Mouse (Mus musculus): ENCODE measurements at regions not wholly inside any gene's neighbourhood (a gene's known extent, or its start where the extent isn't known, plus 50 kb on each side); places are given as distances from the start of the nearest gene placed in this dataset.

DNA sequence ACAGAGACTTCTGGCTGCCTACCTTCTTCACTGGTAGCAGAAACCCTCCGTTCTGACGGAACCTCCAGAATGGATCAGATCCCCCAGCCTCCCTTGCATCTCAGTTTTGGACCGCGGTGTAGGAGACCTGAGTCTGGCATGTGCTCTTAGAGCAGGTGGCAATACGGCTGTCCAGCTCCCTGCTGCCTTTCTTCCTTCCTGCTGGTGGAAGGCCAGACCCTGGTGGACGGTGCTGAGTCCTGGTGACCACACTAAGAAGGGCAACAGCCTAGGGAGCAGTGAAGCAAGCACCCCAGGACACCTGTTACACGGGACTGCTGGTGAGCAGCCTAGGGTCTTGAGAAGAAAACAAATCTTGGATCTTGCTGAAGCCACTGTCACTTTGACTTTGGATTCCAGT is 152.7 kb downstream of the Tmem132e start:
- no peak for DNase-seq (ENCODE audit: low read depth in 1 of 2, low spot score in 2 of 2)
- 51% methylated on average over 7 of the region's 7 CpGs for WGBS
- Histone ChIP-seq H3K36me3 (ENCODE audit: control insufficient read depth, insufficient read depth, low read length) (no peaks in the 10 kb centered on the region), H3K4me1 (ENCODE audit: control insufficient read depth, insufficient read depth, insufficient read length) (no peaks in the 10 kb centered on the region; the same call in 1 of the 2 replicates), H3K27ac (ENCODE audit: insufficient read depth, low read length) (no peak overlapping the region), H3K27me3 (ENCODE audit: control insufficient read depth, insufficient read depth, low read length) (no peaks in the 10 kb centered on the region), H3K4me3 (ENCODE audit: extremely low read depth, insufficient read depth, insufficient read length) (no peak overlapping the region)
- no peak for TF ChIP-seq POLR2A (IDR thresholded peaks at IDR 0.05; ENCODE audit: low read depth, low read length)
- no peak for TF ChIP-seq CTCF (IDR thresholded peaks at IDR 0.05; ENCODE audit: extremely low read depth, insufficient read depth, insufficient read length, insufficient replicate concordance)

DNA sequence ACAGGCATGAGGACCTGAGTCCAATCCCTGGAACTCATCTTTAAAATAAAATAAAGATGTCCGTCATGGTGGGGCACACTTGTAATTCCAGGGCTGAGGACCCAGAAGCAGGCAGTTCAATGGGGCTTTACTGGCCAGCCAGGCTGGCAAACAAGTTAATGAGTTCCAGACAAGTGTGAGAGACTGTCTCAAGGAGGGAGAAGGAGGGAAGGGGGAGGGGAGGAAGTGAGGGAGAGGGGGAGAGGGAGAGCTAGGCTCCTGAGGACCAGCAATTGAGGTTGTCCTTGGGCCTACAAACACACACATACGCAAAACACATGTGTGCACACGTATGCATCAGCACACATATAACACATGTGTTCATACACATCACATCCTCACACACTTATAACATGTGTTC is 149.2 kb downstream of the Tmem132e start:
- TF ChIP-seq POLR2A (IDR thresholded peaks at IDR 0.05; ENCODE audit: low read depth, low read length) (no peak), CTCF (IDR thresholded peaks at IDR 0.05; ENCODE audit: extremely low read depth, insufficient read depth, insufficient read length, insufficient replicate concordance) (no peak)
- no peak overlapping the region for H3K4me3 ChIP-seq (ENCODE audit: extremely low read depth, insufficient read depth, insufficient read length)
- H3K27me3 ChIP-seq (ENCODE audit: control insufficient read depth, insufficient read depth, low read length) = no peaks in the 10 kb centered on the region
- H3K36me3 ChIP-seq (ENCODE audit: control insufficient read depth, insufficient read depth, low read length) = no peaks in the 10 kb centered on the region
- WGBS = 89% methylated on average over 3 of the region's 3 CpGs
- no peak overlapping the region for H3K27ac ChIP-seq (ENCODE audit: insufficient read depth, low read length)
- DNase-seq (ENCODE audit: low read depth in 1 of 2, low spot score in 2 of 2) = no peak
- no peaks in the 10 kb centered on the region; the same call in 1 of the 2 replicates for H3K4me1 ChIP-seq (ENCODE audit: control insufficient read depth, insufficient read depth, insufficient read length)

DNA sequence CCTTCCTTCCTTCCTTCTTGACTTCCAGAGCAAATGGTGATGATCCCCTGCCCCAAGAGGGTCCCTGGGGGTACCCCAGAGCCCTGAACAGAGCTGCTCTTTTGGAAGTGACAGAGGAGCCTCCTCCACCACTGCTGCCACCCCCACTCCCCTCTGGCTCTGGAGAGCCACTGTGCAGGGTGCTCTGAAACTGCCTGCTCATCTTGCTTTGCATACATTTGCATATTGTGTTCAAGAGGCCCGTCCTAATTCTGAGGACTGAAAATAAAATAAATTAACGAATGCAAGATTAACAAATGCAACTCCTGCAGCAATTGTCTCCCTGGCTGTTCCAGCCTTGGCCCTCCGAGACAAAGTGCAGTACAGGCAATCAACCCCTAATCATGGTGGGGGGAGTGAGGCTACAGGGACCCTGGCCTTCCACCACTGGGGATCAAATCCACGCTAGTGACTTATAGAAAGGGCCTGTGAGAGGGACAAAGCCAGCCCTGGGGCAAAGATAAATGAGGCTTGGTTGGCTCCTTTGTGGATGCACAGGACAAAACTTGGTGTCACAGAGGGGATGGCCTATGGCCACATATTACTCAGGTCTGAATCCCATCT is 134.6 kb downstream of the Tmem132e start:
- no peak overlapping the region for H3K27ac ChIP-seq (ENCODE audit: insufficient read depth, low read length)
- no peak for TF ChIP-seq POLR2A (IDR thresholded peaks at IDR 0.05; ENCODE audit: low read depth, low read length)
- no peak for TF ChIP-seq CTCF (IDR thresholded peaks at IDR 0.05; ENCODE audit: extremely low read depth, insufficient read depth, insufficient read length, insufficient replicate concordance)
- 50% methylated on average over 4 of the region's 4 CpGs for WGBS

DNA sequence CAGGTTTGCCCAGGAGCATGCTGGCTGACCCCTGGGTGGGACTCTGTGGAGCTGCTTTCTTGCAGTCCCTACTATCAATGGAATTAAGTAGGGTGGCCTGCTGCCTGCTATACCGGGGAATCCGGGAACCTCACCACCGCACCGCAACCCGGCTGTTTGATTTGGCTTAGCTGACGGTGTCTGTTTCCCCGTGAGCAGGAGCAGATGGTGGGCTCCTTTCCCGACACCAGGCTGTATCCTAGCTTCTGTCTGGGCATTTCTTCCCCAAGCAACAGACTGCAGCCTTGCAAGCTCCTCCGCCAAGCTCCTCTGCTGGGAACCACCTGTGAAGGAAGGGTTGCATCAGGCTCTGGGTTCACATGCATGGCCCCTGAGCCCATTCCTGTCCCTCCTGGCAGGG is 132.7 kb downstream of the Tmem132e start:
- TF ChIP-seq CTCF (IDR thresholded peaks at IDR 0.05; ENCODE audit: extremely low read depth, insufficient read depth, insufficient read length, insufficient replicate concordance) = no peak
- TF ChIP-seq POLR2A (IDR thresholded peaks at IDR 0.05; ENCODE audit: low read depth, low read length) = no peak
- H3K4me3 ChIP-seq (ENCODE audit: extremely low read depth, insufficient read depth, insufficient read length) = no peak overlapping the region
- H3K36me3 ChIP-seq (ENCODE audit: control insufficient read depth, insufficient read depth, low read length) = no peaks in the 10 kb centered on the region
- 72% methylated on average over 9 of the region's 9 CpGs for WGBS
- no peaks in the 10 kb centered on the region for H3K27me3 ChIP-seq (ENCODE audit: control insufficient read depth, insufficient read depth, low read length)
- no peak for DNase-seq (ENCODE audit: low read depth in 1 of 2, low spot score in 2 of 2)
- no peak overlapping the region for H3K27ac ChIP-seq (ENCODE audit: insufficient read depth, low read length)
- no peaks in the 10 kb centered on the region for H3K4me1 ChIP-seq (ENCODE audit: control insufficient read depth, insufficient read depth, insufficient read length)

More for the DNA sequence above, 134.6 kb downstream of the Tmem132e start:
- Histone ChIP-seq H3K27me3 (ENCODE audit: control insufficient read depth, insufficient read depth, low read length) (no peaks in the 10 kb centered on the region), H3K4me3 (ENCODE audit: extremely low read depth, insufficient read depth, insufficient read length) (no peak overlapping the region), H3K36me3 (ENCODE audit: control insufficient read depth, insufficient read depth, low read length) (no peaks in the 10 kb centered on the region), H3K4me1 (ENCODE audit: control insufficient read depth, insufficient read depth, insufficient read length) (no peaks in the 10 kb centered on the region)
- DNase-seq (ENCODE audit: low read depth in 1 of 2, low spot score in 2 of 2) = no peak

DNA sequence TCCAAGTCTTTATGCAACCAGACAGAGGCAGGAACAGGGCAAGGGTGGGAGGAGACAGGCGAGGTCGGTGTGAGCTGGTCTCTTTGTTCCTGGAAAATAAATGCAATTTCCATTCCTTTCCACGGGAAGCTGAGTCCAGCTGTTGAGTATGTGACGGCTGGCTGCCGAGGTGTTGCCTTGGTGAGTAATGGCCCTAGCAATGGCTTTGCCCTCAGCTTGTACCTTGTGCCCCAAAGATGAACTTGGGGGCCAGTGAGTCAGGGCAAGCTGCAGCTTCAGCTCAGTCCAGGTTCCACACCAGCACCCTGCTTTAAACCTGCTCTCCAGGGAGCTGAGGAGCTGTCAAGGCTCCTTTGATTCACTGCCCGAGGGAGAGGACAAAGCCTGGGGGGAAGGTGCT is 130.0 kb downstream of the Tmem132e start:
- Histone ChIP-seq H3K27me3 (ENCODE audit: control insufficient read depth, insufficient read depth, low read length) (no peaks in the 10 kb centered on the region), H3K27ac (ENCODE audit: insufficient read depth, low read length) (no peak overlapping the region), H3K4me3 (ENCODE audit: extremely low read depth, insufficient read depth, insufficient read length) (no peak overlapping the region), H3K4me1 (ENCODE audit: control insufficient read depth, insufficient read depth, insufficient read length) (no peaks in the 10 kb centered on the region), H3K36me3 (ENCODE audit: control insufficient read depth, insufficient read depth, low read length) (no peaks in the 10 kb centered on the region)
- DNase-seq (ENCODE audit: low read depth in 1 of 2, low spot score in 2 of 2) = no peak
- TF ChIP-seq CTCF (IDR thresholded peaks at IDR 0.05; ENCODE audit: extremely low read depth, insufficient read depth, insufficient read length, insufficient replicate concordance) = no peak
- TF ChIP-seq POLR2A (IDR thresholded peaks at IDR 0.05; ENCODE audit: low read depth, low read length) = no peak
- WGBS = 21% methylated on average over 6 of the region's 6 CpGs

DNA sequence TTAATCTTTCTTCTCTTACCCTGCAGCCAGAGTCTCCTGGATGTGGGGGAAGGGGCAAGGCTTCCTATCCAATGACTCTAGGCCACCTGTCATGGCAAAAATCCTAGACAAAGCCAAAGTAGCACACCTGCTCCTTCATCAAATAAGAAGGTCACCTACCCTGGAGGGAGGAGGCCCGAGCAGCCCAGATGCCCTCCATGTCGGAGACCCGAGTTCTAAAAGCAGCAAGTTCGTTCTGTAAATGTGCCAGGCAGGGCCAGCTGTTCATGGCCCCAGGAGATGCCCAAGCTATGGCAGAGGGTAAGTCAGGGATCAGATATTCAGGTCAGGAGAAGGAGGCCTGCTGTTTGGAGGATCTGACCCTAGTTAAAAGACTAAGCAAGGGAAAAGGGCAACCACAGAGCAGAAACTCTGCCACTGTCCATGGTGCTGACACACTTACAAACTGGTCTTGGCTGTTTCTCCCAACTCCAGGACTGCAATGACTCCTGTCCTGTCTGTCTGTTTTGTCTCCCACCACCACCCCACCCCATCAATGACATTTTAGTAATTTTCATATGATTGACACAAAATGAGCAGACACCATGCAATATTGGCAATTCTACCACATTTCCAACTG is 125.9 kb downstream of the Tmem132e start:
- no peak for DNase-seq (ENCODE audit: low read depth in 1 of 2, low spot score in 2 of 2)
- no peaks in the 10 kb centered on the region for H3K36me3 ChIP-seq (ENCODE audit: control insufficient read depth, insufficient read depth, low read length)
- no peak overlapping the region for H3K4me3 ChIP-seq (ENCODE audit: extremely low read depth, insufficient read depth, insufficient read length)
- H3K27me3 ChIP-seq (ENCODE audit: control insufficient read depth, insufficient read depth, low read length) = no peaks in the 10 kb centered on the region
- TF ChIP-seq POLR2A (IDR thresholded peaks at IDR 0.05; ENCODE audit: low read depth, low read length) = no peak
- TF ChIP-seq CTCF (IDR thresholded peaks at IDR 0.05; ENCODE audit: extremely low read depth, insufficient read depth, insufficient read length, insufficient replicate concordance) = no peak
- no peaks in the 10 kb centered on the region for H3K4me1 ChIP-seq (ENCODE audit: control insufficient read depth, insufficient read depth, insufficient read length)
- no peak overlapping the region for H3K27ac ChIP-seq (ENCODE audit: insufficient read depth, low read length)
- 85% methylated on average over 4 of the region's 4 CpGs for WGBS

DNA sequence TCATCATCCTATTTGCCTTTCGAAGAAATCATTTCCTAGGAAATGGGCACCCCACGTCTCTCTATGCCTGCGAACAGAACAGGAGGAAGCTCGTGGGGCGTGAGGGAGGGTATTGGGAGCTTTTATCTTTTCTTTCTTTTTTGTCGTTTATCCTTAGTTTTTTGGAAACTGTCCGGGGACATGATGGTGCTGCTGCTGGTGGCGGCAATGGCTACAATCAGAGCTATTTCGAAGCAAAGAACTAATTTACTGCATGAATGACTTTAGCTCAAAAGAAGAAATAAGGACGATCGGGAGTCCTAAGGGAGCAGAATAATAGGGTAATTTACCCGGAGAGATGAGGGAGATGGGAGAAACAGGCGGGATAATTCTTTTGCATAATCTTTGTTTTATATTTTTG is 119.9 kb downstream of the Tmem132e start:
- Histone ChIP-seq H3K4me1 (ENCODE audit: control insufficient read depth, insufficient read depth, insufficient read length) (no peaks in the 10 kb centered on the region), H3K27ac (ENCODE audit: insufficient read depth, low read length) (no peak overlapping the region), H3K4me3 (ENCODE audit: extremely low read depth, insufficient read depth, insufficient read length) (no peak overlapping the region), H3K27me3 (ENCODE audit: control insufficient read depth, insufficient read depth, low read length) (no peaks in the 10 kb centered on the region), H3K36me3 (ENCODE audit: control insufficient read depth, insufficient read depth, low read length) (no peaks in the 10 kb centered on the region)
- 73% methylated on average over 13 of the region's 13 CpGs for WGBS
- TF ChIP-seq CTCF (IDR thresholded peaks at IDR 0.05; ENCODE audit: extremely low read depth, insufficient read depth, insufficient read length, insufficient replicate concordance) (no peak), POLR2A (IDR thresholded peaks at IDR 0.05; ENCODE audit: low read depth, low read length) (no peak)
- no peak for DNase-seq (ENCODE audit: low read depth in 1 of 2, low spot score in 2 of 2)
